Mouse (Mus musculus) forebrain, embryonic 14.5 days (tissue): ENCODE measurements around the gene Scfd2. TPM values are rescaled to one million over a fixed set of nuclear protein-coding genes. Genes with fewer than 3 reads are reported as not detected.

Source experiments
- ATAC-seq: fragments of 200-750 bp; cut with Nextera tagmentation; 2 replicates; pipeline ENCODE4 v1.8.0; 2017; ENCODE audit warnings: mild to moderate bottlenecking, moderate library complexity
- DNase-seq: peaks from one replicate; pipeline ENCODE4 v3.0.0-alpha.2; 2015; ENCODE audit warnings: low spot score
- H3K27ac ChIP-seq: fragments of 300-500 bp; sonication (generic); 2 replicates; pipeline ENCODE4 v1.5.1; 2014; ENCODE audit warnings: low read depth, mild to moderate bottlenecking, control low read depth, low read length, moderate library complexity
- H3K27me3 ChIP-seq: fragments of 300-500 bp; sonication (generic); replicated peaks from 2 replicates; pipeline ENCODE4 v1.6.1; 2014; ENCODE audit warnings: low read length, control low read depth, mixed read lengths; ENCODE audit not compliant: control insufficient read depth, insufficient read depth
- H3K36me3 ChIP-seq: fragments of 300-500 bp; sonication (generic); 2 replicates; pipeline ENCODE4 v1.6.1; 2014; ENCODE audit warnings: low read length, control low read depth; ENCODE audit not compliant: control insufficient read depth, insufficient read depth
- H3K4me1 ChIP-seq: fragments of 300-500 bp; sonication (generic); 2 replicates; pipeline ENCODE4 v1.6.1; 2014; ENCODE audit warnings: antibody characterized with exemption, low read length, control low read depth; ENCODE audit not compliant: control insufficient read depth, insufficient read depth
- H3K4me2 ChIP-seq: fragments of 300-500 bp; sonication (generic); 2 replicates; pipeline ENCODE4 v1.6.1; 2014; ENCODE audit warnings: mild to moderate bottlenecking, control low read depth, low read length
- H3K4me3 ChIP-seq: fragments of 300-500 bp; sonication (generic); 2 replicates; pipeline ENCODE4 v1.5.1; 2014; ENCODE audit warnings: low read depth, low read length, control low read depth
- H3K9ac ChIP-seq: fragments of 300-500 bp; sonication (generic); 2 replicates; pipeline ENCODE4 v1.6.1; 2014; ENCODE audit warnings: mild to moderate bottlenecking, low read length, control low read depth, moderate library complexity
- H3K9me3 ChIP-seq: fragments of 300-500 bp; sonication (generic); replicated peaks from 2 replicates; pipeline ENCODE4 v1.6.1; 2016; ENCODE audit warnings: low read length, control low read depth, mixed read lengths; ENCODE audit not compliant: control insufficient read depth
- WGBS: fragments of 180-500 bp; shearing (Covaris S2); extraction: QIAGEN DNeasy Blood & Tissue Kit; methylation state at CpG from one replicate; pipeline ENCODE4 v1.1.7; 2014; 5-methylcytosine and 5-hydroxymethylcytosine counted together
- polyA plus RNA-seq: library from polyadenylated mRNA; unstranded; fragments of >200 nt; fragmentation: Nextera tagmentation; extraction: Ambion mirVana; gene quantifications from 2 replicates; pipeline ENCODE4 v1.2.1, GENCODE M21; 2014

Scfd2 gene
- polyA plus RNA-seq, 1 experiment from 2014 or later, result 18.6 TPM

DNA sequence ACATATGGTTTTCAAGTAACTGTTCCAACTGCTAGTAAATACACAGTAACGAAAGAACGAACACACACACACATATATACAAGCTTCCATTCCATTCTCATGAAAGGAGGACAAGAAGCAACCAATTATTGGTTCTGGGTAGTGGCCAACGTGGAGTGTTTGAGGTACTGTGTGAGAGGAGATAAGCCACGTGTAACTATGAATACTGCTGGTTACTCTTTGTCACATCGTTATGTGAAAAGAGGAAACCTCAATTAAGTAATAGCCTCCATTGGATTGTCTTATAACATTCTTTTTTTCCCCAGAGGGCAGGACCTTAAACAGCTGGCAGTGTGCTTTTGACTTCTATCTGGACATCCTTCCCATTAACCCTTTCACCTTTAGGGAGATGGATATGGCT, 4.5 kb downstream of the Scfd2 start:
- Histone ChIP-seq H3K27me3 (no peaks in the 10 kb centered on the region), H3K36me3 (no peaks in the 10 kb centered on the region), H3K9me3 (no peaks in the 10 kb centered on the region), H3K27ac (no peak overlapping the region), H3K4me3 (no peak overlapping the region), H3K4me1 (peaks cover 11% of the 10 kb centered on the region), H3K9ac (no peak overlapping the region), H3K4me2 (no peak overlapping the region)
- WGBS, result 74% methylated on average over 5 of the region's 5 CpGs
- ATAC-seq, result no peak
- DNase-seq, result no peak

DNA sequence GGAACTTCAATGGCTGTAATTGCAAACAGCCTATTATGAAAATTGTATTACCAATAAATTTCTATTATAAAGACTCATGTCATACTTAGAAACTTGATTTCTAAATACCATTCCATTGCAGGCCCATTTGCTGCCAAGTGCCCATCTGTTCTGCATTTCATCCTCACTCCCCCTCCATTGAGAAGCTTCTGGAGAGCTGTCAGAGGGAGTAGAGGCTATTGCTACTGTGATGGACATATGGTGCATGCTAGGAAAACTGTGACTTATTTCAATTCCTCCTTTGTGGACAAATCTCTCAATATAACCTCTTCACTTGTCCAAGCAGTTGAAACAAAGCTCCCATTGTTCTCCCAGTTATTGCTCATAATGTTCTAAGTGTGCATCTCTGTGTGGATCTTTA, 19.9 kb downstream of the Scfd2 start:
- H3K9ac ChIP-seq, result no peak overlapping the region
- ATAC-seq (0 out of 2 replicates have a peak, but pooled peaks have one; percentile 34), DNase-seq (peak; percentile 36)
- H3K27me3 ChIP-seq, result no peaks in the 10 kb centered on the region
- H3K4me2 ChIP-seq, result no peak overlapping the region
- no peaks in the 10 kb centered on the region for H3K4me1 ChIP-seq
- H3K36me3 ChIP-seq, result no peaks in the 10 kb centered on the region
- H3K4me3 ChIP-seq, result no peak overlapping the region
- H3K27ac ChIP-seq, result no peak overlapping the region
- H3K9me3 ChIP-seq, result no peaks in the 10 kb centered on the region

DNA sequence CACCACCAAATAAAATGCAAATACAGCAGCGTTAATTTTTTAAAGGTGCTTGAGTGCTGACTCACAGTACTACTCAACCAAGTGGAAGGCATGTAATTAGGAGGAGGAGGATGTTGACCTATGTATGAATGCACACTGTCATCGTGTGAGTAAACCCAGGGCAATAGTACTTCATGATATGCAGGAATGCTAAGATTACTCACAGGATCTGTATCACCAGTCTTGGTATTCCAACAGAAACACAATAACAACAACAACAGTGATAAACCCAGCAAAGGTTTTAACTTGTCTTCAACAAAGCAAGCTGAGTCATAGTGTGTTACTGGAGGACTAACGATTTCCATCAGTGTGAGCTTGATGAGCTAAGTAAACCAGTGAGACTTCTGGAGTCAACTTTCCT, 38.9 kb downstream of the Scfd2 start:
- WGBS, result 95% methylated on average over 3 of the region's 3 CpGs
- Histone ChIP-seq H3K9ac (no peak overlapping the region), H3K4me3 (no peak overlapping the region), H3K27ac (no peak overlapping the region), H3K4me2 (no peak overlapping the region), H3K27me3 (no peaks in the 10 kb centered on the region), H3K36me3 (no peaks in the 10 kb centered on the region), H3K4me1 (no peaks in the 10 kb centered on the region), H3K9me3 (no peaks in the 10 kb centered on the region)
- DNase-seq (no peak), ATAC-seq (no peak)

DNA sequence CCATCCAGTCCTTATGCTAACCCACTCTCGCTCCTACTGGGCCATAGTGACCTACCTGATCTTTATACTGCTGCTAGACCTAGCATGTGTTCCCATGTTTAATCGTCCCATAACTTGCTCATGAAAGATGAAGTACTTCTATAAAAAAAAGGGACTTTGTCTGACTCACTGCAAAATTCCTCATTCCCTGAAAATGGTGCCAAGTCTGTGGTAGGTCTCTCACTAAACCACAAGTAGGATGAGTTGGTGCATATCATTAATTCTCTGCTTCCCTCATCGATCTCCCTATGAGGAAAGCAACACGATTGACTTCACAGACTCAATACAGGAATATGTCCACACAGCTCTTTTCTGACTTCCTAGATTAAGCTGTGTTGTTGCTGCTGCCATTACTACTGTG, 46.9 kb downstream of the Scfd2 start:
- WGBS, result 89% methylated on average over 4 of the region's 4 CpGs
- no peak overlapping the region for H3K4me3 ChIP-seq
- no peak for ATAC-seq
- no peaks in the 10 kb centered on the region for H3K27me3 ChIP-seq
- no peaks in the 10 kb centered on the region for H3K9me3 ChIP-seq
- no peak for DNase-seq
- no peaks in the 10 kb centered on the region for H3K36me3 ChIP-seq
- H3K27ac ChIP-seq, result no peak overlapping the region
- no peaks in the 10 kb centered on the region for H3K4me1 ChIP-seq
- no peak overlapping the region for H3K9ac ChIP-seq
- H3K4me2 ChIP-seq, result no peak overlapping the region

DNA sequence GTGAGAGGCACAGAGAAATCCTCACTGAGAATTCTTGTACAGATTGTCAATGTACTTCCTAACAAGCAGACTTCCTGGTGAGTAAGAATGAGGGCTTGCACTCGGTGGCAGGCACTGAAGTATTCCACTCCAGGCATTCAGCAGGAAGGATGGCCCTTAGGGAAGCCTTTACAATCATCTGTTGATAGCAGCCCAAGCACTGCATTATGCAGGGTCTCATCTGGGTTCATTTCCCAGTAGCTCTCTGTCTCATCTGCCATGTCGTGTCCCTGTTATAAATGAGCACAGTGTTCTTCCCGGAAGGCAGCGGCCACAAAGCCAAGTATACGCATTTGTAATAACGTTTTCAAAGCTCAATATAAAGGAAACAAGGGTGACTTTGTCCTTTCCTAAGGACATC, 48.9 kb downstream of the Scfd2 start:
- Histone ChIP-seq H3K9me3 (no peaks in the 10 kb centered on the region), H3K4me3 (no peak overlapping the region), H3K4me1 (no peaks in the 10 kb centered on the region), H3K4me2 (no peak overlapping the region), H3K27ac (no peak overlapping the region), H3K27me3 (no peaks in the 10 kb centered on the region), H3K9ac (no peak overlapping the region), H3K36me3 (no peaks in the 10 kb centered on the region)
- ATAC-seq, result no peak
- 68% methylated on average over 6 of the region's 6 CpGs for WGBS
- DNase-seq, result no peak

DNA sequence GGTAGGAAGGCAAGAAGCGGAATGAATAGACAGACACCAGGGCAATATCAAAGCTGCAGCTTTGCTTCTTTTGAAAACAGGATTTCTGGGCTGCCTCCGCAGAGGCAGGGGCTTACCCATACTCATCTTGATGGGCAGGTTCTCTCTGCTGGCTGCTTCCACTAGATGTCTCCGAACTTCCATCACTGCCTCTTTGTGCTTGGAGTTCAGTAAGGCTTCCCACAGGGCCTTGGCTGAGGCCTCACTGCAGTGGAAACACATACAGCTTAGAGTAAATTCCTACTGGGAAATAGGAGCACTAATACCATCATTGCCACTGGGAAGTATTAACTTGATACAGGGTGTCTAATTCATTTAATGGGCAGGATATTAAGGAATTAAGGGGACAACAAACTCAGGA, 49.5 kb downstream of the Scfd2 start:
- no peak overlapping the region for H3K4me2 ChIP-seq
- DNase-seq, result peak; percentile 27
- no peaks in the 10 kb centered on the region for H3K36me3 ChIP-seq
- ATAC-seq, result no peak
- no peaks in the 10 kb centered on the region for H3K4me1 ChIP-seq
- H3K9ac ChIP-seq, result no peak overlapping the region
- WGBS, result 45% methylated on average over 3 of the region's 3 CpGs
- no peak overlapping the region for H3K27ac ChIP-seq
- no peaks in the 10 kb centered on the region for H3K27me3 ChIP-seq
- H3K9me3 ChIP-seq, result no peaks in the 10 kb centered on the region
- no peak overlapping the region for H3K4me3 ChIP-seq

DNA sequence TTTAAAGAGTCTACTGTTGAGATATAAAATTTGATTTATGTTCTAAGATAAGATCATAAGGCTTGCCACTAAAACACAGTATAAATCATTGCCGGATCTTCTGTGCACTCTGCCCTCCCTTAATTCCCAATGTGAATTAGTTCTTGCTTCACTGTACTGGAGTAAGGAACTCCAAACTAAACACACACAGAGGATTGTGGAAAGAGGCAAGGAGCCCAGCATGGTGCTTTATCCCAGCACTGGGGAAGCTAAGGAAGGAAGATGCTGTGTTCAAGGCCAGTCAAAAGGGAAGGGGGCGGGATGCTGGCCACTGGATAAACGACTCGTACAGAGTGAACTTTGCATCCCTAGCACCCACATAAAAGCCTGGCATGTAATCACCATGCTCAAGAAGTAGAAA, 51.1 kb downstream of the Scfd2 start:
- Histone ChIP-seq H3K4me1 (no peaks in the 10 kb centered on the region), H3K27ac (no peak overlapping the region), H3K9me3 (no peaks in the 10 kb centered on the region), H3K36me3 (no peaks in the 10 kb centered on the region), H3K27me3 (no peaks in the 10 kb centered on the region), H3K4me3 (no peak overlapping the region), H3K4me2 (no peak overlapping the region), H3K9ac (no peak overlapping the region)
- ATAC-seq (no peak), DNase-seq (no peak)
- WGBS, result 80% methylated on average over 4 of the region's 4 CpGs

DNA sequence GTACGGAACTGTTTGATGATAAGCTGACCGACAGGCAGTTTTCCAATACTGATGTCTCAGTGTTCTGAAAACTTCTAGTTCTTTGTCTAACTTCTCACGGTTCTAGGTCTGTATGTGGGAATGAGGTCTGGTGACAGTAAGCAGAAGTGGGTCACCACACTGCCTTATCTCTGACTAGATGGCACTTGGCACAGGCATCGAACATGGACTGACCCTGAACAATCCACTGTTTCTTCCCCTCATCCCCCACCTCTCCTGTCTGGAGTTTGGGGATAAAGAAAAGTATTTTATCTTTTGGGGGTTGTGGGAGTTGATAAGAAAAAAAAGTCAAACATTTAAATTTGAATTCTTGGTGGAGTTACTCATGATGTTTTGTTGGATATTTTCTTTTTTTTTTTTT, 51.6 kb downstream of the Scfd2 start:
- H3K9ac ChIP-seq, result no peak overlapping the region
- no peak overlapping the region for H3K27ac ChIP-seq
- H3K4me2 ChIP-seq, result no peak overlapping the region
- H3K4me3 ChIP-seq, result no peak overlapping the region
- DNase-seq (no peak), ATAC-seq (no peak)
- WGBS, result 95% methylated on average over 4 of the region's 4 CpGs
- H3K9me3 ChIP-seq, result no peaks in the 10 kb centered on the region
- H3K36me3 ChIP-seq, result no peaks in the 10 kb centered on the region
- no peaks in the 10 kb centered on the region for H3K4me1 ChIP-seq
- H3K27me3 ChIP-seq, result no peaks in the 10 kb centered on the region

DNA sequence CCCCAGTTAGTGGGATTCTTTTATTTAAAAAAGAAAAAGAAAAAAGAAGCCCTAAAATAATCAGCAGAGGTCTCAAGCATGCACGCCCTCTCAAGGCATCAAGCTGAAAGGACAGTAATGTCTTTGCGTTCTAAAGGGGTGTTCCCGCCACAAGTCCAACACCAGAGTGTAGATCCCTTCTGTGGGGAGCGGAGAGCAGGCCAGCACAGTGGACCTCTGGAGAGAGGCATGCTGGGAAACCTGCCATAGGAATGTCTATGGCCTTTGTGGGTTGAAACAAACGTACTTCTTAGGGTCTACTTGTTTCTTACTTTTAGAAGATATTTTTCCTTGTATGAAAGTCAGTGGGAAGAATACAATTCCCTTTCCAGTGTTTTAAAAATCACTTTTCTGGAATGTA, 52.4 kb downstream of the Scfd2 start:
- Histone ChIP-seq H3K4me2 (no peak overlapping the region), H3K4me1 (no peaks in the 10 kb centered on the region), H3K9me3 (no peaks in the 10 kb centered on the region), H3K27ac (no peak overlapping the region), H3K9ac (no peak overlapping the region), H3K4me3 (no peak overlapping the region), H3K27me3 (no peaks in the 10 kb centered on the region), H3K36me3 (no peaks in the 10 kb centered on the region)
- DNase-seq, result no peak
- 76% methylated on average over 5 of the region's 5 CpGs for WGBS
- no peak for ATAC-seq

DNA sequence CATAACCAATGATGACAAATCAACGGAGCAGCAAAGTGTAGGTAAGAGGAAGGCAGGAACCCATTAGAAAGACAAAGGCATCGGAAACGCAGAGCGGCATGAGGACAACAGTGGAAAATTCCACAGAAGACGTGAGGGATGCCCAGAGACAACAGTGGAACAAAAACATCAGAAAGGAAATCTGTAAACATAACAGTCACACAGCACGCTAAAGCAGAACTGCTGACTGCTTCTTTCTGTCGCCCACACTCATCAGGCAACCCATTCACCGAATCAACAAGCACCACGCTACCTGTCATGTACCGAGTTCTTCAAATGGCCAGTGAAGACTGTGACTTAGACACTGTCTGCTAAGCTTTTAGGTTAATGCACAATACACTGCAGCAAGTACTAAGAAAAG, 55.0 kb downstream of the Scfd2 start:
- DNase-seq (no peak), ATAC-seq (no peak)
- Histone ChIP-seq H3K27me3 (no peaks in the 10 kb centered on the region), H3K9ac (no peak overlapping the region), H3K4me3 (no peak overlapping the region), H3K4me1 (no peaks in the 10 kb centered on the region), H3K36me3 (no peaks in the 10 kb centered on the region), H3K9me3 (no peaks in the 10 kb centered on the region), H3K4me2 (no peak overlapping the region), H3K27ac (no peak overlapping the region)
- 87% methylated on average over 10 of the region's 10 CpGs for WGBS
